Mouse (Mus musculus): ENCODE measurements around the gene Rai2.

Gene Rai2

DNA sequence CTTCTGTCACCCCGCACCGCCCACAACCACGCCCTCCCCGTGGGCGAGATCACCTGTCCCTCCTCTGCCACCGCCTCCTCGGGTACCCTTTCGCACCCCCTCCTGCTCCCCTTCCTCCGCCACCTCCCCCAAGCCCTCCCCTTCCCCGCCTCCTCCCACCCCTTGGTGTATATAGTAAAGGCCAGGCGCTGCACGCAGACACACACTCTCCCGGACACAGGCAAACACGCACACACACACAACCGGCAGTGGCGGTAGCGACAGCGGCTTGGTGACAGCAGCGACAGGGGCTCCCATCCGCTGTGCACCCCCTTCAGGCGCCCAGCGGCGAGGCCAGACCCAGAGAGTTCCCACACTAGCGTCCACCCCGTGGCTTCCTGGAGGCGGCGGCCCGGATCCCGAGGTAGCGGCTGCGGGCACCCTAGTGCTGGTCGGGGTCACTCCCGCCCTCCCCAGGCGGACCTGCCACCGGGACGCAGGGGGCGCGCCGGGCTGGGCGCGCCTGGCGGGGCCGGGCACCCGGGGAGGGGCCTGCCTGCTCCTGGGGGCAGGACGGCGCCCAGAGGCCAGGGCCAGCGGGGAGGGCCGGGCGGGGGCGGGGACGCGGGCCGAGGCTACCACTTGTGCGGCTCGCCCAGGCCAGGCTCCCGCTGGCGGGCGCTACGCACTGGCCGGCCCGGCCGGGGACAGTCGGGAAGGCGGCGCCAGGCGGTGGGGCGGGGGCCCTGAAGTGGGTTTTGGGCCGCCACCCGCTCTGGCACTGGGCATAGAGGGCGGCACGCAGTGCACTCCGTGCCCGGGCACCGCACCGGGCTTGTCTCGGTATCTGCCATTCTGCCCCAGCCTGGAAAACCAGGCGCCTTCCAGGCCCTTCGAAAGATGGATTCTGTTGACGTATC, at the start of gene Rai2:
Gene Rai2, plus strand, starts transcription at position 205 of the 899 bp plus-strand sequence.
- peak; percentile 44 for DNase-seq

GRCm38 (mm10) chrX:161689336-161689735, 27.5 kb upstream of the Rai2 start:
- DNase-seq = no peak

GRCm38 (mm10) chrX:161716503-161716864, 385 bp upstream of the Rai2 start:
- no peak for DNase-seq

GRCm38 (mm10) chrX:161717764-161718382, 1.0 kb downstream of the Rai2 start:
- DNase-seq = no peak

DNA sequence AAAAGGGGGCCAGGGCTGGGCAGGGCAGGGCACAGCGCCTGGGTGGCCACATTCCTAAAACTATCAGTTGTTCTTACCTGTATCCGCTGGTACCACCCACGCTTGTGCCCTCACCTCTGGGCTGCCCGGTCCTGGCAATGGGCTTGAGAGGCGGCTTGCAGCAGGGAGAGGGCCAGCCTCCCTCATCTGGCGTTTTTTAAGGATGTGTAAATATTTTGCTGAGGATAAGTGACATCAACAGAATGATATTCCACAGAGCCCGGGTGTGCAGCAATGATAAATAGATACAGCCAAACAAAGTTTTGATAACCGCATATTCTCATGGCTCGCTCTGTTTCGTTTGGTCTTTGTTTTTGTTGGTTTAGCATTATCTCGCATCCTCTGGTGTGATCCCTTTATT, 1.7 kb downstream of the Rai2 start:
- DNase-seq = no peak

GRCm38 (mm10) chrX:161721082-161721481, 4.2 kb downstream of the Rai2 start:
- DNase-seq = no peak

DNA sequence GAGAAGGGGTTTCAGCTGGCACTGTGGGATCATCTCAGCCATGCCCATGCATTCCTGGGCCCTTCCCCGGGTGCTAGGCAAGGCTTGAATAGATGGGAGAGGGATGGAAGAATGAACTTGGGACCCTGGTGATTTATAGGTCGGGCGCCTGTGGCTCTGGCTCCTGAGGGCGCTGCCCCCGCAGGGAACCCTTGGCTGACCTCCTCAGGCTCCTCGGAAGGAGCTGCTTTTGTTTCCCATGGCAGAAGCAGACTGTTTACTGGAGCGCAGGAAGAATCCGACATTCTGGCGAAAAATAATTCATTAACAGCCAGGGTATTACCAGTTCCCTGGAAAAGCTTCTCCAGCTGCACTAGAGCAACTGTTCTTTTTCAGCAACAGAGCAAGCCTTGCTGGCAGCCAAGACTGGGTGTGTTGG, 6.5 kb downstream of the Rai2 start:
- DNase-seq = peak; percentile 37

- DNase-seq = no peak
Measured at GRCm38 (mm10) chrX:161726257-161726656, 9.4 kb downstream of the Rai2 start.

- DNase-seq = no peak
Measured at GRCm38 (mm10) chrX:161728507-161728906, 11.6 kb downstream of the Rai2 start.

DNA sequence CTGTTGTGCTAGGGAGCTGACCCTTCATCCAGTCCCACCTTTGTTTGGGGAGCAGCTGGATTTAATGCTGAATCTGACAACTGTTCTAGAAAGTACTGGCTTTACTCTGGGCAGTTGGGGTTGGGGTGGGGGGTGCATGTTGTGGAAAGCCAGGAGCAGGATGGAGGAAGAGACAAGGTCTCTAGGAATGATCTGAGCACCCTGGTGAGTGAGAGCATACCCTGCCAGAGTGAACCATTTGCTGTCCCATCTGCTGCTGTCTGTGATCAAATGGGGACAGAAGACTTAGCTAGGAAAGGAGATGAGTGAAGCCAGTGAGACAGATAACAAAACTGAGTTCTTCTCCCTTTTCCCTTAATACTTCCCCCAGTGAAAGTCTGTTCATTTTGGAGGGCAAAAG, 13.2 kb downstream of the Rai2 start:
- no peak for DNase-seq

GRCm38 (mm10) chrX:161731859-161732258, 15.0 kb downstream of the Rai2 start:
- DNase-seq = no peak

DNA sequence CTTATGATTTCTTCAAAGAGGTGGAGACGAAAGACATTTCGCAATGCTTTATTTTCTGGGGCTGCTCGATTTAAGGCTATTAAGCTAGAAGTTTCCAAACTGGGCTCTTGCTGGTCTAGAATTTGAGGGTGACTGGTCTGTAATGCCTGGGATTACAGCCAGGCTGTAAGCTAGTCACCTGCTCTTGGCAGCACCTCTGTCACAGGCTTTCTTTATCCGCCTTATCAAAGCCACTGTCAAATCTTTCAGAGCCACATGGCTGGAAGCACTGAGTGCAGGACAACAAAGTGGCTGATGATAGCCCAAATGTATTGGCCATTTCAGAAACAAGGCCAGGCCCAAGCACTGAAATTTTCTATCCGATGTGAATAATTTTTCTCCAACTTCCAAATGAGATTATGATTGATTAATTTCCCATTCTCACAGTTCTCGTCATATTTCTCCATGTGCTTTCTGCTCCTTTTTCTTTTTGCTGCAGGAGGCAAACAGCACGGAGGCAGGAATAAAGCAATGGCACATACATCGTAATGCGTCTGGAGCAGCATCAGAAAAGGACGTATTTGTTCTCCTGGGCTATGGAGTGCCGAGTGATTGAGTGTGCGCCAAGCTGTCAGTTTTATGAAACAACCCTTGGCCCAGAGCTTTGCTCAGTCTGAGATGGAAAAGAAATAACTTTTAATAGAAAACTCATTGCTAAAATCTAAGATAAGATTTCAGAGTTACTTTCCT, 16.9 kb downstream of the Rai2 start:
- DNase-seq = no peak

DNA sequence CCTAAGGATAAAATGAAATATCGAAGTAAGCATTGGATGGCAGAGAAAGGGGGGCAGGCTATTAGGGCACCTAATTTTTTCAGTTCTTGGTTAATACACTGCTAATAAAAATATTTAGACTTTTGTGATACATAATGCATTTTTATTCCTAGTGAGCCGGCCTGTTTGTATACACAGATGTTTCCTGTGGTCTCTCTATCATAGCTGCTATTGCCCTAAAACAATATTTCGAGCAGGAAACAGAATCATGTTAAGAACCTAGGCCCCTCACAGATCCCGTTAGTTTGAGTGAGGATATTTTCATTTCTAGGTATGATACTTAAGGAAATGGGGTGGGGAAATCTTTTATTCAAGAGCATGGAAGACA, 17.4 kb downstream of the Rai2 start:
- DNase-seq = no peak

DNA sequence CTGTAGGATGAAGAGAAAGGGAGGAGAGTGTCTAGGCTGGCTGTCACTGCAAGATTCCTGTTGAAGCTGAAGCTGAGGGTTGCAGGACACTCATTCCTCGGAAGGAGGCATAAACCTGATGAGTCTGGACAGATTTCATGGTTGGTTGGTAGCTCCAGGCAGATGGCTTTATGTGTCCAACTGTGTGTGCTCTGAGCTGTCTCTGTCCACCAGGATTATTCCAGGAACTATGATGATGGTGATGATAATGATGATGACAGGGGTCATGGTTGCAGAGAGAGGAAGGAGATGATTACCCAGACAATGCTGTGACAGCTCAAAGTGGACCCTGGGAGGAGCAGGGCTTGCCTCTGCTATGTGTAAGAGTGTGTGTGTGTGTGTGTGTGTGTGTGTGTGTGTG, 22.5 kb downstream of the Rai2 start:
- no peak for DNase-seq

DNA sequence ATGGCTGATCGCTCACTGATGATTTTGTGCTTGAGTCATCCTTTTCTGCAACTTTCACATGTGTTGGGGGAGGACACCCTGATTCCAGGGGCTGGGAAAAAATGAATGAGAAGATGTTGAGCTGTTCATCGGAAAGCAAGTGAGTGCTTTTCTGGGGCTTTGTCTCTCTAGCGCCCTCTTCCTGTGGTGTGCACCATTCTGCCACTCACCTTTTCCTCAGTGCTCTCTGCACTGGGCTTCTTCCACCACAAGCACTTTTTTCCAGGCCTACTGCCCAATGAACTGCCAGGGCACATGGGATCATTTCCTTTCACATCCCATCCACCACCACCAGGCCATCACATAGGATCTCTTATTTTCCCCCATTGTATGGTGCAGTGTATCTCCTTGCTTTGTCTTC, 26.2 kb downstream of the Rai2 start:
- DNase-seq = no peak

- DNase-seq = no peak
Measured at GRCm38 (mm10) chrX:161745296-161745695, 28.4 kb downstream of the Rai2 start.

GRCm38 (mm10) chrX:161747337-161747736, 30.5 kb downstream of the Rai2 start:
- no peak for DNase-seq

DNA sequence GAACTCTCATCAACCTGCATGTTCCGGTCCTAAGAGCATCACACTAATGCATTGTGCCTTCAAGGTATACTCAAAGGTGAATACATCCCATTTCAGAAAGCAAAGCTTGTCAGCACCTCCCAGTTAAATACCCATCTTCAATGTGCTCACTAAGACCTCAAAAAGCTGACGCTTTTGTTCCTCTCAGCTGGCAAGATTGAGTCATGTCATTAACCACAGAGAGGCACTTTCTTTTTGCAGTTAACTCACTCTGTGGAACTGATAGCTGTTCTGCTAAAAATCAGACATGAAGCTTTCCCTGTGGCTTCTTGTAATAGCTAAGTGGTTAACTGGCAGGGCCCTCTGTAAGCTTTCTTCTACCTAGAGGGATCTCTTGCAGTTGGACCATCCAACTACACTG, 36.6 kb downstream of the Rai2 start:
- DNase-seq = no peak

DNA sequence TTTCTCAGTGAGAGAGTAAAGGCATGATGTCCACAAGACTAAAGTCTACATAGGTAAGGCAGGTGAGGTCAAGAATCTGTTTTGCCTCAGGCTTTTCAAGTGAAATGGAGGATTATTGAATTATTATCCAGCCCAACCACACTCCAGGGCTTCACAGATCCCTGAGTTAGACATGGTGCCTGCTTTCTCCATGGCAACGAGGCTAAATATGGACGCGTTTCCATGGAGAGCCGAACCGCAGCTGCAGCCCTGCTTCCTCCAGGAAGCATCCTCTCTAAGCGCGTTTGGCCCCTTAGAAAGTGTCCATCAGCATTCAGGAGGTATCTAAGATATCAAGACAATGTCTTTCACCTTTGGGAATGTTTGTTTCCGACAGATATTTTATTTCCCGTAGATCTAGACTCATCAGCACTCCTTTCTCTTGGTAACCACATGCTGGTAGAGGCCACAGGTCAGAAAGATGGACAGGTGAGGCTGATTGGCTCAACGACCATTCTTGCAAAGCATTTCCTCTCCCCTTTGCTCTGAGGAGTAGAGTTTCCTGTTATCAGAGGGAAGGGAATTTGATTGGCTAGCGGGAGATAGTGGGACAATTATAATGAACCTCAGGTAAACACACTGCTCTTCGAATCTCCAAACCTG, 59.6 kb downstream of the Rai2 start:
- DNase-seq = no peak

- no peak for DNase-seq
Measured at GRCm38 (mm10) chrX:161780321-161781034, 63.6 kb downstream of the Rai2 start.

DNA sequence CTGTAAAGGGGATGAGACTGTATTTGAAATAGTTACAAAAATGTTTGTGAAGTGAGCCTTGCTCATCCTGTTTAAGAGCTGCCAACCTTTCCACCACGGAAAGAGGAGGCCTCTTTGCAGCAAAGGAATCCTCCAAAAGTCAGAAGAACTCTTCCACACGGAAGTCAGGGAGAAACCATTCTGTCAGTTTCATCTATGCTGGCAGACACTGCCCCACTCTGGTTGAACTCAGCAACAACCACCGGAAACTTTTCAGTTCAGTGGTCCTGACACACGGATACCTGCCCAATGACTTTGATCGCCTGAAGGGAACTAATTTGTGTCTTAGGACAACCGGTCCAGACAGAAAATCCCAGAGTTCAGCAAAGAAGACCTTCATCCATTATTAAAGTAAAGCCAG, 73.3 kb downstream of the Rai2 start:
- peak; percentile 18 for DNase-seq

- DNase-seq = peak; percentile 26
Measured at GRCm38 (mm10) chrX:161826186-161826585, 109.3 kb downstream of the Rai2 start.

All from kidney, postnatal 14 days (tissue).